Mouse (Mus musculus) neural tube, embryonic 11.5 days (tissue): ENCODE measurements around the gene Rnf144b. TPM values are rescaled to one million over a fixed set of nuclear protein-coding genes. Genes with fewer than 3 reads are reported as not detected.

ENCODE experiments used
- ATAC-seq: fragments of 200-750 bp; cut with Nextera tagmentation; 2 replicates; pipeline ENCODE4 v1.8.0; 2017; ENCODE audit warnings: moderate number of reproducible peaks, mild to moderate bottlenecking, moderate TSS enrichment, moderate library complexity; ENCODE audit not compliant: insufficient read depth, low FRiP score, low TSS enrichment
- DNase-seq: peaks from one replicate; pipeline ENCODE4 v3.0.0-alpha.2; 2015; ENCODE audit warnings: low spot score
- H3K27ac ChIP-seq: fragments of 300-500 bp; sonication (generic); 2 replicates; pipeline ENCODE4 v1.5.1; 2014; ENCODE audit warnings: low read depth, mild to moderate bottlenecking, low read length
- H3K27me3 ChIP-seq: fragments of 300-500 bp; sonication (generic); 2 replicates; pipeline ENCODE4 v1.6.1; 2014; ENCODE audit warnings: mild to moderate bottlenecking, low read length, mixed read lengths; ENCODE audit not compliant: control insufficient read depth, insufficient read depth
- H3K36me3 ChIP-seq: fragments of 300-500 bp; sonication (generic); 2 replicates; pipeline ENCODE4 v1.6.1; 2014; ENCODE audit warnings: mild to moderate bottlenecking, low read length, moderate library complexity, mixed read lengths; ENCODE audit not compliant: control insufficient read depth, insufficient read depth
- H3K4me1 ChIP-seq: fragments of 300-500 bp; sonication (generic); 2 replicates; pipeline ENCODE4 v1.6.1; 2014; ENCODE audit warnings: low read length, mixed read lengths; ENCODE audit not compliant: control insufficient read depth, insufficient read depth
- H3K4me2 ChIP-seq: fragments of 300-500 bp; sonication (generic); 2 replicates; pipeline ENCODE4 v1.6.1; 2014; ENCODE audit warnings: low read depth, mild to moderate bottlenecking, moderate library complexity
- H3K4me3 ChIP-seq: fragments of 300-500 bp; sonication (generic); 2 replicates; pipeline ENCODE4 v1.5.1; 2014; ENCODE audit warnings: low read depth, low read length
- H3K9ac ChIP-seq: fragments of 300-500 bp; sonication (generic); 2 replicates; pipeline ENCODE4 v1.6.1; 2014; ENCODE audit warnings: mild to moderate bottlenecking, low read length
- H3K9me3 ChIP-seq: fragments of 300-500 bp; sonication (generic); 2 replicates; pipeline ENCODE4 v1.6.1; 2016; ENCODE audit warnings: low read length; ENCODE audit not compliant: control insufficient read depth
- WGBS: fragments of 180-500 bp; shearing (Covaris S2); extraction: QIAGEN DNeasy Blood & Tissue Kit; methylation state at CpG from one replicate; pipeline ENCODE4 v1.1.7; 2014; 5-methylcytosine and 5-hydroxymethylcytosine counted together
- polyA plus RNA-seq: library from polyadenylated mRNA; unstranded; fragments of >200 nt; fragmentation: Nextera tagmentation; extraction: Ambion mirVana; gene quantifications from 2 replicates; pipeline ENCODE4 v1.2.1, GENCODE M21; 2014

The Rnf144b gene
- polyA plus RNA-seq, 1 experiment from 2014 or later, result 2.4 TPM

- Histone ChIP-seq H3K4me2 (no peak overlapping the region), H3K9ac (peak overlapping the region; percentile 35; the same call in 1 of the 2 replicates), H3K36me3 (no peaks in the 10 kb centered on the region), H3K27ac (no peak overlapping the region), H3K4me3 (no peak overlapping the region), H3K9me3 (no peaks in the 10 kb centered on the region), H3K4me1 (peaks cover 7% of the 10 kb centered on the region; the same call in 1 of the 2 replicates), H3K27me3 (no peaks in the 10 kb centered on the region)
- no peak for DNase-seq
- no peak for ATAC-seq
- 26% methylated on average over 14 of the region's 14 CpGs for WGBS
These were observed 102.3 kb downstream of the Rnf144b start for GRCm38 (mm10) chr13:47224648-47225323.

- H3K9me3 ChIP-seq, result no peaks in the 10 kb centered on the region
- DNase-seq, result no peak
- H3K4me1 ChIP-seq, result peaks cover 7% of the 10 kb centered on the region; the same call in 1 of the 2 replicates
- no peak overlapping the region for H3K9ac ChIP-seq
- 88% methylated on average over 3 of the region's 3 CpGs for WGBS
- no peaks in the 10 kb centered on the region for H3K36me3 ChIP-seq
- no peak overlapping the region for H3K4me3 ChIP-seq
- no peaks in the 10 kb centered on the region for H3K27me3 ChIP-seq
- ATAC-seq, result no peak
- no peak overlapping the region for H3K27ac ChIP-seq
- no peak overlapping the region for H3K4me2 ChIP-seq
These were observed 102.9 kb downstream of the Rnf144b start for GRCm38 (mm10) chr13:47225324-47225697.

GRCm38 (mm10) chr13:47225802-47226201, 103.3 kb downstream of the Rnf144b start:
- H3K9me3 ChIP-seq, result no peaks in the 10 kb centered on the region
- ATAC-seq (no peak), DNase-seq (no peak)
- 89% methylated on average over 9 of the region's 9 CpGs for WGBS
- H3K36me3 ChIP-seq, result no peaks in the 10 kb centered on the region
- no peak overlapping the region for H3K4me2 ChIP-seq
- H3K9ac ChIP-seq, result no peak overlapping the region
- no peak overlapping the region for H3K4me3 ChIP-seq
- peaks cover 7% of the 10 kb centered on the region; the same call in 1 of the 2 replicates for H3K4me1 ChIP-seq
- H3K27ac ChIP-seq, result no peak overlapping the region
- H3K27me3 ChIP-seq, result no peaks in the 10 kb centered on the region

GRCm38 (mm10) chr13:47226521-47226920, 104.1 kb downstream of the Rnf144b start:
- 86% methylated on average over 5 of the region's 5 CpGs for WGBS

GRCm38 (mm10) chr13:47228201-47228600, 105.7 kb downstream of the Rnf144b start:
- Histone ChIP-seq H3K9me3 (no peaks in the 10 kb centered on the region), H3K4me2 (no peak overlapping the region), H3K9ac (no peak overlapping the region), H3K36me3 (no peaks in the 10 kb centered on the region; the same call in 1 of the 2 replicates), H3K27me3 (no peaks in the 10 kb centered on the region), H3K4me1 (peaks cover 7% of the 10 kb centered on the region; the same call in 1 of the 2 replicates), H3K27ac (no peak overlapping the region), H3K4me3 (no peak overlapping the region)
- DNase-seq, result no peak
- ATAC-seq, result no peak
- 93% methylated on average over 8 of the region's 8 CpGs for WGBS

More at GRCm38 (mm10) chr13:47226521-47226920, 104.1 kb downstream of the Rnf144b start:
- Histone ChIP-seq H3K27me3 (no peaks in the 10 kb centered on the region), H3K9ac (no peak overlapping the region), H3K4me2 (no peak overlapping the region), H3K9me3 (no peaks in the 10 kb centered on the region), H3K4me3 (no peak overlapping the region), H3K27ac (no peak overlapping the region), H3K4me1 (peaks cover 7% of the 10 kb centered on the region; the same call in 1 of the 2 replicates), H3K36me3 (no peaks in the 10 kb centered on the region)
- ATAC-seq (no peak), DNase-seq (no peak)

- 91% methylated on average over 12 of the region's 12 CpGs for WGBS
- no peak overlapping the region for H3K4me3 ChIP-seq
- ATAC-seq, result no peak
These were observed 106.3 kb downstream of the Rnf144b start for GRCm38 (mm10) chr13:47228626-47229190.

GRCm38 (mm10) chr13:47232163-47232562, 109.7 kb downstream of the Rnf144b start:
- Histone ChIP-seq H3K9ac (no peak overlapping the region), H3K4me3 (no peak overlapping the region), H3K4me2 (no peak overlapping the region), H3K9me3 (no peaks in the 10 kb centered on the region), H3K36me3 (no peaks in the 10 kb centered on the region; the same call in 1 of the 2 replicates), H3K4me1 (no peaks in the 10 kb centered on the region), H3K27ac (no peak overlapping the region), H3K27me3 (no peaks in the 10 kb centered on the region)
- no peak for DNase-seq
- ATAC-seq, result no peak
- 91% methylated on average over 6 of the region's 6 CpGs for whole genome bisulfite sequencing

More at GRCm38 (mm10) chr13:47228626-47229190, 106.3 kb downstream of the Rnf144b start:
- Histone ChIP-seq H3K9ac (no peak overlapping the region), H3K4me1 (peaks cover 7% of the 10 kb centered on the region; the same call in 1 of the 2 replicates), H3K27me3 (no peaks in the 10 kb centered on the region), H3K9me3 (no peaks in the 10 kb centered on the region), H3K36me3 (no peaks in the 10 kb centered on the region; the same call in 1 of the 2 replicates), H3K27ac (no peak overlapping the region), H3K4me2 (no peak overlapping the region)
- no peak for DNase-seq

- 90% methylated on average over 8 of the region's 8 CpGs for WGBS
- no peak for ATAC-seq
These were observed 114.9 kb downstream of the Rnf144b start for GRCm38 (mm10) chr13:47237376-47237775.

GRCm38 (mm10) chr13:47238131-47238530, 115.7 kb downstream of the Rnf144b start:
- WGBS, result 83% methylated on average over 17 of the region's 17 CpGs

More at GRCm38 (mm10) chr13:47237376-47237775, 114.9 kb downstream of the Rnf144b start:
- Histone ChIP-seq H3K27me3 (no peaks in the 10 kb centered on the region), H3K9ac (no peak overlapping the region), H3K4me2 (no peak overlapping the region), H3K36me3 (no peaks in the 10 kb centered on the region), H3K9me3 (no peaks in the 10 kb centered on the region), H3K4me1 (no peaks in the 10 kb centered on the region), H3K27ac (no peak overlapping the region), H3K4me3 (no peak overlapping the region)
- DNase-seq, result no peak

More at GRCm38 (mm10) chr13:47238131-47238530, 115.7 kb downstream of the Rnf144b start:
- Histone ChIP-seq H3K27me3 (no peaks in the 10 kb centered on the region), H3K4me3 (no peak overlapping the region), H3K9ac (no peak overlapping the region), H3K36me3 (no peaks in the 10 kb centered on the region), H3K4me2 (no peak overlapping the region), H3K27ac (no peak overlapping the region), H3K9me3 (no peaks in the 10 kb centered on the region), H3K4me1 (no peaks in the 10 kb centered on the region)
- DNase-seq (no peak), ATAC-seq (no peak)
